Mouse (Mus musculus): ENCODE measurements around the gene Macf1.

The Macf1 gene

GRCm38 (mm10) chr4:123591026-123591635, 93.0 kb downstream of the Macf1 start:
- no peak for DNase-seq

GRCm38 (mm10) chr4:123589496-123589895, 94.7 kb downstream of the Macf1 start:
- no peak for DNase-seq

- no peak for DNase-seq
Observed at GRCm38 (mm10) chr4:123588353-123589301, 95.5 kb downstream of the Macf1 start.

DNA sequence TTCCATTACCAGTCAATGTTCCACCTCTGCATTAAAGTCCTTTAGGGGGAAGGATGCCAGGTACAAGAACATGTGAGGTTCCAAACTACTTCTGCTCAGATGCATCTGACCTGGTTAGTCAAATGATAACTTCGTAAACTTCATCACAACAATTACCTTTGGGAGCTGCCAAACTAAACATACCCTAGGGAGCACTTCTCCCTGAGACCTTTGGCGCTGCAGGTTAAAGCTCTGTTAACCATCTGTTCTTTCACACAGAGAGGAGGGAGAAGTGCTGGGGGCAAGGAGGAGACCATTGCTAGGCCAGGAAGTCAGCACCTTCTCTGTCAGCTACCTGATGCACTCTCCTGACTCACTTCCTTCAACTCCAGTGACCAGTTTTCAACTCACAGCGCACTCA, 96.5 kb downstream of the Macf1 start:
- no peak for DNase-seq

DNA sequence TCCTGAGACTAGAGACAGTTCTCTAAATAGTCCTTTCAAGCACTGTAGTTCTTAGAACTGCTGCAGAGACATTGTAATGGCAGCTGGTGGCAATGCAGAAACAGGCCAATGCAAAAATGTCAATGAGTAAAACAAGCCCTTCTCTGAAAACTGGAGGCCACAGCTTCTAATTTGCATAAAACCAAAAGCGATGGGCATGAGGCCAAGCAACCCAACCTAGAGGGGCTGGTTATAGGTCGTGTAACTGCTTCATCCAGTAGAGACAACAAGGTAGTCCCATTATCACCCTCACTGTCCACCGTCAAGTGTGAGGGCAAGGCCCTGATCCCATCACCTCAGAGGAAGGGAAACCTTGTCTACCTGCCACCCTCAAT, 99.5 kb downstream of the Macf1 start:
- no peak for DNase-seq

DNA sequence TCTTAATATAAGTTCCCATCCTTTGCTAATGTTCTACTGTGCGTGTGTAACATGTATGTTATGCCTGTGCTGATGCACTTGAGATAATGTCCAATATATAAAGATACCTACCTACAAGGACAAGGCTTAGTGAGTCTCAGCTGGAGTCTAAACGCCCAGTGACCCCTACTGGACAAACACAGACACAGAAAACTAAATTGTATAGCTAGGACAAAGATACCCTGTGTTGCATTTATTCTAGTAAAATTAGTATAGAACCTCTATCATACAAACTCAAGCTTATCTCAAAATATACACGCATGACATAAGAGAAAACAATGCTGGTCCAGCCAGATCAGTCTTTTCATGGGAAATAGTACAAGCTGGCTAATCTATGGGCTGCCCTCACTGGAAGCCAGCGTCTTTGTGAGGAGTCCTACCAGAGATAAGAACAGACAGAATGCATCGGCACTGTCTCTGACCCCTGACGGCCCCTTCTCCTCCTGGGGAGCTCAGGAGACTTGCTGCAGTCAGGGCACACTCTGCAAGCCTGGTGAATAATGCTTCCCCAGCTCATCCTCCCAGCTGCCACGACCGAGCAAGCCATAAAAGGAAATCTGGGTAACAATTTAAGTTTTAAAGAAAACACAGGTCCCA, 100.0 kb downstream of the Macf1 start:
- no peak for DNase-seq

GRCm38 (mm10) chr4:123577469-123578088, 106.6 kb downstream of the Macf1 start:
- no peak for DNase-seq

DNA sequence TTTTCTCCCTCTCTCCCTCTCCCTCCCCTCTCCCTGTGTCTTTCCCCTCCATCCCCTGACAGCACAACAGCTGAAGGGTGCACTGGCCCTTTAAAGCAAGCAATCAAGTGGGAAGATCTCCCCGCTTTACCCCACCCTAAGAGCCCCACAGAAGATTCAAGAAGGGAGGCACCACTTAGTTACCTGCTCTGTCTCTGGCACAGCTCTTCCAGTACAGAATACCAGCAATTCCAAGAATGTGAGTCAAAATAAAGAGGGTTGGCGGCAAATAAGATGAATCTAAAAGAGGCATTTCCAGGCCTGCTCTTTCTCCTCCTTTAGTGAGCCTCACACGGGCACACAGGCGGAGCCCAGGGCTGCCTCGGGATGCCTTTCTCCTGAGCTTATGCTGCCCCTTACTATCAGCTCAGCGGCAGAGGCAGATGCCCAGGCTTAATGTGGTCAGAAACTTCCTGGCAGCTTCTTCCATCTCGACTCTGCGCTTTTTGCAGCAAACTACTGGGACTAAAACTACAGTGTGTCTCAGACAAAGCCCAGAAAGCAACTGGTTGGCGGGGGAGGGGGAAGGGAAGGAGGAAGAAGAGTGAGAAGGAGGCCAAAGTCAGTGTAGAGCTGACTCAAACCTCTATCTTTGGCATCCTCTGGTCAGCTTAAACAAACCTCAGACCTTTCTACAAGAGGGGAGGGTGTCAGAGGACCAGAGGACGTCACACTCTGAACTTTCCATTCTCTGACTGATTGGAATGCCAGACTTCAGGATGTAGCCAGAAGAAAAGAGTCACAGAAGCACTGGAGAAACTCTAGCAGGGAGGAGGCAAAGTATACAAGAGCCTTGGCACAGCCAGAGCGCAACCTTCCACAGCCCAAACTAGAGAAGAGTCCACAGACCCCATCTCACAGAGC, 111.5 kb downstream of the Macf1 start:
- DNase-seq: no peak

DNA sequence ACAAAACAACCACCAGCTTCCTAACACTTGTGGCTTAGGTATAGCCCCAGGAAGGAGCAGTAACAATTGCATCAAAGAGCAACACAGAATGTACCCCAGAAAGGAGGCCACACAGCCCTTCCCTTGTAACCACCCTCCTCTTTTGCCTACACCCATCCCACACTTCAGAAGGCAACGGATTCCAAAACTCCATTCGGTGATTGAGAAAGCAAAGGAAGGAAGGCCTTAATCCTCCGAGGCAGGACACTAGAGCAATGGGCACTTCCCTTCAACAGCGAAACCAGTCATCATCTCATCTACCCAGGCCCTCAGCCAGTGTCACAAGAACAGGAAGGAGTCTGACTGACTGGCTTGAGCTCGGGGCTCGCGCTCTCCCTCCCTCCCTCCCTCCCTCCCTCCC, 112.3 kb downstream of the Macf1 start:
- no peak for DNase-seq

DNA sequence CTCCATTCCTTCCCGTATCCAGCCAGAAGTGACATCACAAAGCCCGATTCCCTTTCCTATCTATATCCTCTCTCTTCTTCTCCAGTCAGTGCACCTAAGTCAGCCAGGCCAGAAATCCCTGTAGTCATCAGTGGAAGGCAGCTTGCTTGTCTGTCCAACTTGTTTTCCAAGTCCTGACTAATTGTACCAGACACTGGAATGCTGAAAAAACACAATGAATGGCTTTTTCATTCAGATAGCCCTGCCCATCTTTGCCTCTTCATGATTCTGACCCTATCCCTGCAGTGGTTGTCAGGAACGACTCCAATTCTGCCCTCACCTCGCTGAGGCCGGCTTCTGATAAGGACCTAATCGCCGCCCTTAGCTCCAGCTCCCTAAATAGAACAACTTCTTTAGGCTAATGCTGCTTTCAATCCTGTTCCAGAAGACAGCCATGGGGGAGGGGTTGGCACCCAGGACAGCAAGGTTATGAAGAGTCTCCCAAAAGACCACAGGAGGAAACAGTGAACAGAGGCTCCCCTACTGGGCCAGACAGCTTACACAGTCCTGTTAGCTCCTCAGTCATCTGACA, 118.8 kb downstream of the Macf1 start:
- no peak for DNase-seq

DNA sequence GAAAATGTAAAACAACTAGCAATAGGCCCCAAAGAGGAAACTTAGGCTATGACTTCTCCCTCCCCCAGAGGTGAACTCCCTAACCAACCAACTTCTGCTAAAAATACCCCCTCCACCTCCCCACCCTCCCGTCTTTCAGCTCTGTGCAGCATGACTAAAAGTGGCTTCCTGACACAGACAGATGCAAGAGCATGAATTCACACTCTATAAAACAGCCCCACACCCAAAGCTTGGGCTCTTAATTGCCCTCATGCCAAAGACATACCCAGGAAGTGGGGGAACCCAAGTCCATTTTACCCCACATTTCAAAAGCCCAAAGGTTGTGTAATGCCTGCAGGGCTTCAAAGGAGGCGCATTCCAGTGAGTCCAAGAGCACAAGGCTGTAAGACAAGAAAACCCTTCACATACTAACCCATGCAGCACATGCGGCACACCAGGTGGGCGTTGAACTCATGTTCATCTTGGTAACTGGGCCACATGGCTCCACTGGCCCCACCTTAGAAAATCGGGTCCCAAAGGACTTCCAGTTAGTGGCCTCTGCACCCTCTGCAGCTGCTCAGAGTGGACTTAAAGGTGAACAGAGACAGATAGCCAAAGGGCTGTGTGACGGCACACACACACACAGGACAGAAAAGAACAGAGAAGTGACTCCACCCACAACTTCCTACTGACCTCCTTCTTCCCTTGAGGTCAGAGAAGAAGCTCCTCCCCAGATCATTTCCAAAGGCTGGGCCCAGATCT, 119.9 kb downstream of the Macf1 start:
- DNase-seq: no peak

DNA sequence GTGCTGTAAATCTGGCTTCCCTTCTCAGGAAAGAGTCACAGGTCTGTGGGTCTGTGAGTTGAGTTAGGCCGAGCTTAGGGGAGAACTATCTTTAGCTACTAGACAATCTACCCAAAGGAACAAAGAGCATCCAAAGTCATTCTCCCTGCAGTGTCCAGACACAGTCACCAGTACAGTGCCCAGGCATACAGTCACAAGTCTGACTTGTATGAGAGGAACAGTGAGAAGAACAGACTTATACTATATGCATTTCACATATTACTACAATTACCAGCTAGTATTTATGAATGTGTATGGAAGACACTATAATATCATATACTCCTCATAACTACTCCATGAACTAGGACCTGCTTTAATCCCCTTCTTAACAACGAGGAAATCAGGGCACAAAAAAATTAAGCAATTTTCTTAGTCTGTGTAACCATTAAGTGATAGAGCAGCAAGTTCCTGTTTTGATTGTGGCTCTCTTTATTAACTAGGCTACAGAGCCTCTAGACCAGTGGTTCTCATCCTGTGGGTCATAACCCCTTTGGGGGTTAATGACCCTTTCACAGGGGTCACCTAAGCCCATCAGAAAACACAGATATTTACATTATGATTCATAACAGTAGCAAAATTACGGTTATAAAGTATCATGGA, 121.9 kb downstream of the Macf1 start:
- DNase-seq: no peak

- DNase-seq: no peak
Observed at GRCm38 (mm10) chr4:123560896-123561295, 123.3 kb downstream of the Macf1 start.

DNA sequence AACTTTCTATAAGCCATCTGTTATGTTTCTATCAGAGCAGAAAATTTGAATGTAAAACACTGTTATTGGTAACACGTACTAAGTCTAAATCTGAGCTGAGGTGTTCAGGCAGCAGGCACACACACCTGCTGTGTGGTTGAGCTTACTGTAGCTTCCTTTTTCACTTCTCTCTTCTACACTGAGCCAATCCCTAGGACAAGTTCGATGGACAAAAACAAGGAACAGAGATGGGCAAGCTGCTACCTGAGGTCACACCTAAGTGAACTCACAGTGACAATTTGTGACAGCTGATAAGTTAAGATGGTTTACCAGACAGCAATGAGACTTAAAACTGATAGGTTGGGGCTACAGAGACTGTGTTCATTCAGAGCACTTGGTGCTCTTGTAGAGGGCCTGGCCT, 125.7 kb downstream of the Macf1 start:
- no peak for DNase-seq

- no peak for DNase-seq
Observed at GRCm38 (mm10) chr4:123555251-123555650, 128.9 kb downstream of the Macf1 start.

GRCm38 (mm10) chr4:123552689-123553088, 131.5 kb downstream of the Macf1 start:
- DNase-seq: no peak

GRCm38 (mm10) chr4:123548317-123548716, 135.8 kb downstream of the Macf1 start:
- DNase-seq: no peak

GRCm38 (mm10) chr4:123543691-123544090, 140.5 kb downstream of the Macf1 start:
- no peak for DNase-seq

- DNase-seq: peak; percentile 74
Observed at GRCm38 (mm10) chr4:123535271-123535670, 148.9 kb downstream of the Macf1 start.

DNA sequence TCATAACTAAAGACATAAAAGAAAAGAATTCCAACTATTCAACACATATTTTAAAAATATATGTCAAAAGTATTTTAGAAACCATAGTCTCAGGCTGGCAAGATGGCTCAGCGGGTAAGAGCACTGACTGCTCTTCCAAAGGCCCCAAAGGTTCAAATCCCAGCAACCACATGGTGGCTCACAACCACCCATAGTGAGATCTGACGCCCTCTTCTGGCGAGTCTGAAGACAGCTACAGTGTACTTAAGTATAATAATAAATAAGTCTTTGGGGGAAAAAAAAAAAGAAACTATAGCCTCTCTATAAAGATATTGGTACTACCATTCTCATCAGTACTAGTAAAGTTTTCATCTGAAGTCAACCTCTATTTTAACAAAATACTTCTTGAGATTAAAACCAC, 152.2 kb downstream of the Macf1 start:
- DNase-seq: no peak

DNA sequence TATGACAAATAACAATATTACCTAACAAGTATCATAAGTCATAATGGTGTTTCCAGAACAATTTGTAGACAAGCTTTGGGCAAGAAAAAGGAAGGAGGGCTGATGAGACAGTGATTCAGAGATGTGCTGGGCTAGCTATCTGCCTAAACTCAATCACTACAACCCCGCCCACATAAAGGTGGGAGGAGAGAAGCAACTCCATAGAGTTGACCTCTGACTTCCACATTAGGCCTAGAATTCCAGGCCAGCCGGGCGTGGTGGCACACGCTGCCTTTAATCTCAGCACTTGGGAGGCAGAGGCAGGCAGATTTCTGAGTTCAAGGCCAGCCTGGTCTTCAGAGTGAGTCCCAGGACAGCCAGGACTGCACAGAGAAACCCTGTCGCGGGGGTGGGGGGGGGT, 153.2 kb downstream of the Macf1 start:
- no peak for DNase-seq

Data from cerebellum, adult 9-11 months (tissue).